In genomic region chr3:153509029-153509428, GRCm38 (mm10) we compare ENCODE assay signal across 19 mouse cellular contexts.
A peak's percentile ranks its signal among the peaks of the same experiment; 100 is the strongest.
DNase-seq lines count a peak whose midpoint lies in the region; ATAC-seq and TF ChIP-seq lines count a peak whose summit lies in the region.
"Had no signal": no experiment of that assay in that cellular context is flagged by ENCODE, and none has a peak within 500 bp of the region (broad histone marks: within the 10 kb centered on the region; RNA-seq: fewer than 3 reads in every experiment).

No protein-coding gene starts in this region.

- H3K9me3 ChIP-seq in hindbrain, embryonic 14.5 days (ENCODE audit: control insufficient read depth, low read length) = no peaks in the 10 kb centered on the region
- H3K9me3 ChIP-seq in hindbrain, embryonic 12.5 days (replicated peaks) = no peaks in the 10 kb centered on the region
- H3K9me3 ChIP-seq in forebrain, embryonic 14.5 days (replicated peaks; ENCODE audit: control insufficient read depth, low read length) = no peaks in the 10 kb centered on the region
- no peaks in the 10 kb centered on the region for H3K9me3 ChIP-seq in midbrain, embryonic 16.5 days (replicated peaks; ENCODE audit: control insufficient read depth, low read length, poor library complexity, severe bottlenecking)
- H3K9me3 ChIP-seq: heart, embryonic 10.5 days had no signal

- DNase-seq in hindbrain, embryonic 14.5 days (ENCODE audit: low spot score) = peak; percentile 53
- peak; percentile 20 for DNase-seq in ZHBTc4 (ENCODE audit: low read depth, low spot score)
- DNase-seq in forebrain, embryonic 14.5 days (ENCODE audit: low spot score) = peak; percentile 62
- no peak for DNase-seq in kidney, postnatal 36 days
- no peak for DNase-seq in kidney, adult 2 months
- DNase-seq in heart, postnatal 36 days = no peak
- DNase-seq: cerebellum, postnatal 10 days; gastrocnemius, postnatal 36 days; kidney, adult 8-10 months; kidney, postnatal 14 days; lung, adult 18-20 months; lung, postnatal 14 days; thymus, postnatal 14 days had no signal

- no peaks in the 10 kb centered on the region for H3K27me3 ChIP-seq in hindbrain, embryonic 14.5 days (ENCODE audit: control insufficient read depth, insufficient read depth, low read length)
- no peaks in the 10 kb centered on the region for H3K27me3 ChIP-seq in hindbrain, embryonic 12.5 days
- H3K27me3 ChIP-seq in forebrain, embryonic 14.5 days (replicated peaks; ENCODE audit: control insufficient read depth, insufficient read depth, low read length) = no peaks in the 10 kb centered on the region
- H3K27me3 ChIP-seq in midbrain, embryonic 16.5 days (ENCODE audit: control insufficient read depth, insufficient read depth, low read depth, low read length) = no peaks in the 10 kb centered on the region
- H3K27me3 ChIP-seq in kidney, adult 2 months (replicated peaks; ENCODE audit: control insufficient read depth, insufficient read depth, low read length) = no peaks in the 10 kb centered on the region
- H3K27me3 ChIP-seq: CH12.LX had no signal

- no peak overlapping the region for H3K4me2 ChIP-seq in hindbrain, embryonic 14.5 days (replicated peaks)
- no peak overlapping the region for H3K4me2 ChIP-seq in hindbrain, embryonic 12.5 days (replicated peaks)
- H3K4me2 ChIP-seq in forebrain, embryonic 14.5 days (ENCODE audit: low read length) = no peak overlapping the region
- peak overlapping the region; percentile 17 for H3K4me2 ChIP-seq in midbrain, embryonic 16.5 days (ENCODE audit: low read length)
- H3K4me2 ChIP-seq: liver, embryonic 11.5 days had no signal

- H3K9ac ChIP-seq in hindbrain, embryonic 14.5 days = no peak overlapping the region
- no peak overlapping the region for H3K9ac ChIP-seq in hindbrain, embryonic 12.5 days
- H3K9ac ChIP-seq in forebrain, embryonic 14.5 days (ENCODE audit: low read length) = no peak overlapping the region
- H3K9ac ChIP-seq in midbrain, embryonic 16.5 days (ENCODE audit: low read depth, low read length) = no peak overlapping the region

- no peak for TF ChIP-seq CTCF in kidney, adult 2 months (conservative IDR thresholded peaks at IDR 0.05; ENCODE audit: insufficient read depth, insufficient read length, low read depth, low read length)

- TF ChIP-seq POLR2A in kidney, adult 2 months (IDR thresholded peaks at IDR 0.05; ENCODE audit: low read depth, low read length) = no peak

- H3K36me3 ChIP-seq in hindbrain, embryonic 14.5 days (replicated peaks; ENCODE audit: control insufficient read depth, insufficient read depth) = no peaks in the 10 kb centered on the region
- no peaks in the 10 kb centered on the region for H3K36me3 ChIP-seq in hindbrain, embryonic 12.5 days
- no peaks in the 10 kb centered on the region for H3K36me3 ChIP-seq in forebrain, embryonic 14.5 days (ENCODE audit: control insufficient read depth, insufficient read depth, low read length)
- no peaks in the 10 kb centered on the region for H3K36me3 ChIP-seq in midbrain, embryonic 16.5 days (ENCODE audit: control insufficient read depth, insufficient read depth, low read length)
- no peaks in the 10 kb centered on the region for H3K36me3 ChIP-seq in kidney, adult 2 months (ENCODE audit: control insufficient read depth, insufficient read depth, low read length)

- 0 out of 2 replicates have a peak overlapping the region, but pooled peaks have one; percentile 10 for H3K27ac ChIP-seq in hindbrain, embryonic 14.5 days
- H3K27ac ChIP-seq in hindbrain, embryonic 12.5 days = no peak overlapping the region
- H3K27ac ChIP-seq in forebrain, embryonic 14.5 days (ENCODE audit: low read depth, low read length) = peak overlapping the region; percentile 52
- H3K27ac ChIP-seq in midbrain, embryonic 16.5 days (ENCODE audit: low read length) = peak overlapping the region; percentile 84
- H3K27ac ChIP-seq in kidney, adult 2 months (ENCODE audit: insufficient read depth, low read depth, low read length) = no peak overlapping the region
- H3K27ac ChIP-seq: heart, embryonic 10.5 days had no signal

- ATAC-seq in hindbrain, embryonic 14.5 days (ENCODE audit: low FRiP score) = peak; percentile 62; the same call in 1 of the 2 replicates
- ATAC-seq in hindbrain, embryonic 12.5 days (ENCODE audit: low FRiP score) = no peak
- peak; percentile 66; the same call in 1 of the 2 replicates for ATAC-seq in forebrain, embryonic 14.5 days
- peak; percentile 90 for ATAC-seq in midbrain, embryonic 16.5 days
- ATAC-seq: inflammation-experienced regulatory T-cells, adult 6 months had no signal

- WGBS in hindbrain, embryonic 14.5 days = 71% methylated on average over 3 of the region's 3 CpGs
- WGBS in hindbrain, embryonic 12.5 days = 81% methylated on average over 3 of the region's 3 CpGs
- 89% methylated on average over 3 of the region's 3 CpGs for WGBS in forebrain, embryonic 14.5 days
- WGBS in midbrain, embryonic 16.5 days = 53% methylated on average over 3 of the region's 3 CpGs
- 87% methylated on average over 3 of the region's 3 CpGs for WGBS in kidney, adult 2 months

- H3K4me3 ChIP-seq in hindbrain, embryonic 14.5 days (replicated peaks; ENCODE audit: low read length) = no peak overlapping the region
- H3K4me3 ChIP-seq in hindbrain, embryonic 12.5 days = no peak overlapping the region
- H3K4me3 ChIP-seq in forebrain, embryonic 14.5 days (ENCODE audit: low read depth, low read length) = no peak overlapping the region
- no peak overlapping the region for H3K4me3 ChIP-seq in midbrain, embryonic 16.5 days (ENCODE audit: low read depth, low read length)
- no peak overlapping the region for H3K4me3 ChIP-seq in kidney, adult 2 months (ENCODE audit: insufficient read depth, low read depth, low read length)
- H3K4me3 ChIP-seq: heart, embryonic 10.5 days had no signal

- intact Hi-C loops in heart, postnatal 36 days (cut with DNase I) = no loop called here

- peaks cover 18% of the 10 kb centered on the region for H3K4me1 ChIP-seq in hindbrain, embryonic 14.5 days (replicated peaks; ENCODE audit: control insufficient read depth, insufficient read depth, low read length)
- H3K4me1 ChIP-seq in hindbrain, embryonic 12.5 days = peaks cover 27% of the 10 kb centered on the region
- peaks cover 5% of the 10 kb centered on the region; the same call in 1 of the 2 replicates for H3K4me1 ChIP-seq in forebrain, embryonic 14.5 days (ENCODE audit: control insufficient read depth, insufficient read depth, low read length)
- H3K4me1 ChIP-seq in midbrain, embryonic 16.5 days (ENCODE audit: control insufficient read depth, insufficient read depth, low read length) = peaks cover 26% of the 10 kb centered on the region
- no peaks in the 10 kb centered on the region for H3K4me1 ChIP-seq in kidney, adult 2 months (ENCODE audit: control insufficient read depth, insufficient read depth, low read length)

Comparison
In these comparisons a context has a peak if more than half of its experiments do, and no peak if none do; other contexts are left out.
1. H3K27ac ChIP-seq: peak in hindbrain, embryonic 14.5 days (single experiment), forebrain, embryonic 14.5 days (single experiment) and midbrain, embryonic 16.5 days (single experiment); none in hindbrain, embryonic 12.5 days (single experiment) and kidney, adult 2 months (single experiment).
2. DNase-seq: peak in hindbrain, embryonic 14.5 days (single experiment), ZHBTc4 (single experiment) and forebrain, embryonic 14.5 days (single experiment); none in kidney, postnatal 36 days (0 of 2), kidney, adult 2 months (single experiment) and heart, postnatal 36 days (0 of 2).